Comparison of ENCODE assay signal across 25 mouse cellular contexts in the genomic region with DNA sequence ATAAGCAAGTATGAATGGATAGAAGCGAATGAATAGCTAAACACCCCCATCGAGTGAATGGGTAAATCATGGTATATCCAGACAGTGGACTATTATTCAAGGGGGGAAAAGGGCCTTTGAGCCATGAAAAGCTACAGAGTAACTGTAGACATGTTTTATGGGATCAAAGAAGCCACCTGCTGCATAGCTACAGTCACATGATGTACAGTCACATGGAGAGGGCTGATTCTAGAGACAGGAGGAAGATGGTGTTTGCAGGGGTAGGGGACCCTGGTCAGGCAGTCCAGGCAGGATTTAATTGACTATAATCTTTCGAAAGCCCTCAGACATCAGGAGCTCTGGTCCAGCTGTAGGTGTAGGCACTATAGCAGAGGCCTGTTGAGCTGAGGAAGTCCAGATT.
DNase-seq lines count a peak whose midpoint lies in the region; ATAC-seq and TF ChIP-seq lines count a peak whose summit lies in the region.
"Had no signal": no experiment of that assay in that cellular context is flagged by ENCODE, and none has a peak within 500 bp of the region (broad histone marks: within the 10 kb centered on the region; RNA-seq: fewer than 3 reads in every experiment).

No protein-coding gene starts in this region.

- no peak for DNase-seq in heart, postnatal 10 days
- no peak for DNase-seq in kidney, adult 2 months
- DNase-seq in embryonic facial prominence, embryonic 10.5 days (ENCODE audit: low spot score): no peak
- DNase-seq in adrenal gland, postnatal 4 days (ENCODE audit: low spot score in 2 of 2): no peak
- DNase-seq: adrenal gland, postnatal 14 days; cerebellum, adult 11-12 months; cerebellum, postnatal 10 days; gastrocnemius, postnatal 14 days; heart, adult 11 months; kidney, adult 8-10 months; kidney, postnatal 14 days; liver, postnatal 0 days; lung, postnatal 36 days; right cerebral cortex, postnatal 4 days; thymus, adult 18-20 months had no signal

- no peak for TF ChIP-seq POLR2A in kidney, adult 2 months (IDR thresholded peaks at IDR 0.05; ENCODE audit: low read depth, low read length)

- no peak overlapping the region for H3K4me2 ChIP-seq in heart, embryonic 11.5 days
- H3K4me2 ChIP-seq in kidney, embryonic 16.5 days (replicated peaks; ENCODE audit: low read depth, low read length): no peak overlapping the region
- no peak overlapping the region for H3K4me2 ChIP-seq in limb, embryonic 12.5 days
- H3K4me2 ChIP-seq: forebrain, embryonic 12.5 days; heart, embryonic 15.5 days; limb, embryonic 13.5 days; liver, embryonic 11.5 days; midbrain, embryonic 12.5 days had no signal

- intact Hi-C loops in heart, postnatal 10 days (cut with DNase I): no loop called here

- no peak overlapping the region for H3K4me3 ChIP-seq in heart, embryonic 11.5 days (ENCODE audit: low read depth, low read length)
- H3K4me3 ChIP-seq in kidney, embryonic 16.5 days (ENCODE audit: low read length): no peak overlapping the region
- no peak overlapping the region for H3K4me3 ChIP-seq in kidney, adult 2 months (ENCODE audit: insufficient read depth, low read depth, low read length)
- no peak overlapping the region for H3K4me3 ChIP-seq in embryonic facial prominence, embryonic 10.5 days
- H3K4me3 ChIP-seq in limb, embryonic 12.5 days (replicated peaks): no peak overlapping the region
- H3K4me3 ChIP-seq: erythroblast, embryonic 14.5 days; forebrain, embryonic 12.5 days; heart, embryonic 15.5 days; limb, embryonic 13.5 days; midbrain, embryonic 12.5 days had no signal

- no peak for ATAC-seq in heart, embryonic 11.5 days (replicated peaks; ENCODE audit: insufficient number of reproducible peaks, low FRiP score, low TSS enrichment)
- ATAC-seq in kidney, embryonic 16.5 days (ENCODE audit: low FRiP score, low TSS enrichment): no peak
- ATAC-seq in limb, embryonic 12.5 days (ENCODE audit: insufficient number of reproducible peaks, insufficient read depth, low FRiP score, low TSS enrichment, low read depth): no peak
- ATAC-seq: liver, postnatal 0 days had no signal

- WGBS in heart, embryonic 11.5 days (ENCODE audit: insufficient replicate concordance): 78% methylated on average over 3 of the region's 3 CpGs
- WGBS in kidney, embryonic 16.5 days: 77% methylated on average over 3 of the region's 3 CpGs
- WGBS in kidney, adult 2 months: 85% methylated on average over 3 of the region's 3 CpGs
- 91% methylated on average over 3 of the region's 3 CpGs for WGBS in embryonic facial prominence, embryonic 10.5 days
- WGBS in limb, embryonic 12.5 days: 87% methylated on average over 3 of the region's 3 CpGs

- no peak for TF ChIP-seq CTCF in kidney, adult 2 months (conservative IDR thresholded peaks at IDR 0.05; ENCODE audit: insufficient read depth, insufficient read length, low read depth, low read length)

- no peaks in the 10 kb centered on the region for H3K27me3 ChIP-seq in heart, embryonic 11.5 days (ENCODE audit: control insufficient read depth, insufficient read depth, low read length)
- no peaks in the 10 kb centered on the region for H3K27me3 ChIP-seq in kidney, embryonic 16.5 days (ENCODE audit: insufficient read depth, low read length)
- no peaks in the 10 kb centered on the region for H3K27me3 ChIP-seq in kidney, adult 2 months (replicated peaks; ENCODE audit: control insufficient read depth, insufficient read depth, low read length)
- no peaks in the 10 kb centered on the region for H3K27me3 ChIP-seq in embryonic facial prominence, embryonic 10.5 days (replicated peaks; ENCODE audit: low read depth, poor library complexity, severe bottlenecking)
- no peaks in the 10 kb centered on the region for H3K27me3 ChIP-seq in limb, embryonic 12.5 days
- H3K27me3 ChIP-seq: forebrain, embryonic 12.5 days; heart, embryonic 15.5 days; limb, embryonic 13.5 days; midbrain, embryonic 12.5 days had no signal

- H3K36me3 ChIP-seq in heart, embryonic 11.5 days (ENCODE audit: control insufficient read depth, insufficient read depth, low read length): no peaks in the 10 kb centered on the region
- H3K36me3 ChIP-seq in kidney, embryonic 16.5 days (ENCODE audit: insufficient read depth, low read length): no peaks in the 10 kb centered on the region
- H3K36me3 ChIP-seq in kidney, adult 2 months (ENCODE audit: control insufficient read depth, insufficient read depth, low read length): no peaks in the 10 kb centered on the region
- H3K36me3 ChIP-seq in embryonic facial prominence, embryonic 10.5 days (replicated peaks): no peaks in the 10 kb centered on the region
- 0 out of 2 replicates have a peak, but pooled peaks cover 3% of the 10 kb centered on the region for H3K36me3 ChIP-seq in limb, embryonic 12.5 days
- H3K36me3 ChIP-seq: forebrain, embryonic 12.5 days; heart, embryonic 15.5 days; limb, embryonic 13.5 days; midbrain, embryonic 12.5 days had no signal

- no peak overlapping the region for H3K9ac ChIP-seq in heart, embryonic 11.5 days (ENCODE audit: low read depth, low read length)
- H3K9ac ChIP-seq in kidney, embryonic 16.5 days (replicated peaks; ENCODE audit: low read length): no peak overlapping the region
- H3K9ac ChIP-seq in limb, embryonic 12.5 days (replicated peaks): no peak overlapping the region
- H3K9ac ChIP-seq: forebrain, embryonic 12.5 days; heart, embryonic 15.5 days; limb, embryonic 13.5 days; liver, postnatal 0 days; midbrain, embryonic 12.5 days had no signal

- H3K9me3 ChIP-seq in heart, embryonic 11.5 days (replicated peaks; ENCODE audit: control insufficient read depth, low read length): no peaks in the 10 kb centered on the region
- H3K9me3 ChIP-seq in kidney, embryonic 16.5 days (ENCODE audit: low read length): no peaks in the 10 kb centered on the region
- H3K9me3 ChIP-seq in embryonic facial prominence, embryonic 10.5 days: no peaks in the 10 kb centered on the region
- H3K9me3 ChIP-seq in limb, embryonic 12.5 days: no peaks in the 10 kb centered on the region
- H3K9me3 ChIP-seq: forebrain, embryonic 12.5 days; heart, embryonic 15.5 days; midbrain, embryonic 12.5 days had no signal

- peaks cover 60% of the 10 kb centered on the region for H3K4me1 ChIP-seq in heart, embryonic 11.5 days (ENCODE audit: control insufficient read depth, insufficient read depth, low read length)
- peaks cover 78% of the 10 kb centered on the region for H3K4me1 ChIP-seq in kidney, embryonic 16.5 days (ENCODE audit: insufficient read depth, low read length)
- H3K4me1 ChIP-seq in kidney, adult 2 months (ENCODE audit: control insufficient read depth, insufficient read depth, low read length): peaks cover 29% of the 10 kb centered on the region
- peaks cover 60% of the 10 kb centered on the region for H3K4me1 ChIP-seq in embryonic facial prominence, embryonic 10.5 days
- peaks cover 46% of the 10 kb centered on the region for H3K4me1 ChIP-seq in limb, embryonic 12.5 days (replicated peaks)

- 0 out of 2 replicates have a peak overlapping the region, but pooled peaks have one; percentile 47 for H3K27ac ChIP-seq in heart, embryonic 11.5 days (ENCODE audit: low read depth, low read length)
- H3K27ac ChIP-seq in kidney, embryonic 16.5 days (ENCODE audit: low read length): 0 out of 2 replicates have a peak overlapping the region, but pooled peaks have one; percentile 5
- no peak overlapping the region for H3K27ac ChIP-seq in kidney, adult 2 months (ENCODE audit: insufficient read depth, low read depth, low read length)
- H3K27ac ChIP-seq in embryonic facial prominence, embryonic 10.5 days (replicated peaks): peak overlapping the region; percentile 40
- peak overlapping the region; percentile 23; the same call in 1 of the 2 replicates for H3K27ac ChIP-seq in limb, embryonic 12.5 days
- H3K27ac ChIP-seq: forebrain, embryonic 12.5 days; heart, embryonic 15.5 days; limb, embryonic 13.5 days; midbrain, embryonic 12.5 days; stomach, postnatal 0 days had no signal
